Mouse (Mus musculus): ENCODE measurements around the gene Galnt2. TPM values are rescaled to one million over a fixed set of nuclear protein-coding genes. Genes with fewer than 3 reads are reported as not detected.

Galnt2 gene
- polyA plus RNA-seq, 1 experiment from 2014 or later: 93.8 TPM

DNA sequence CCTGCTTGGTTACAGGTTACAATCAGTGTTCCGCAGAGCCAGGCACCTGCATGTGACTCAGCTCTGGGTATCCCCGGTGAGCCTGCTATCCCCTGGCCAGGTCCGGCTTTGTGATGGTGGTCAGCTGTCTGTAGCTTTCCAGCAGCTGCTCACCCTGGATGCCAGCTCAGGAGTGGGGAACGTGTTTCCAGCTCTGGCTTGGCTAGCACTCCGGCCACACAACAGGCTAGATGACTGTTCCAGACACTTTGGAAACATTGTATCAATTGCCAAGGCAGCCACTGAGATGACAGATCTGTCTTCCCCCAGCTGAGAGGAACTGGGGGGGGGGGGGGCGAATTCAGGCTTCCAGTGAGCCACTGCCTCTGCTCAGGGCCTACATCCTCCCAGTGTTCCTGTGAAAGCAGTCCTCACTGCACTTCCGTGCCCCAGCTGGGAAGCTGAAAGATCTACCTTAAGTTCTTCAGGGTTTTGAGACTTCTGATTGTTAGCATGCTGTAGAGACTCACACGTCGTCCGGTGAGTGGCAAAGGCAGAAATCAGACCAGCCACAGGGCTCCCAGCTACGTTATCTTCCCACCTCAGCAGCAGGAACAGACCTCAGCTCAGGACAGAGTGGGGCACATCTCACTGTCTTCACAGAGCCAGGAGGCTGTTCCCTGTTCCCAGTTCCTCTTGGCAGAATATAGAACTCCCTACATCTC is 87.6 kb downstream of the Galnt2 start:
- ATAC-seq (ENCODE audit: low FRiP score, low read depth): no peak
- Histone ChIP-seq H3K36me3 (peaks cover 9% of the 10 kb centered on the region), H3K9ac (no peak overlapping the region), H3K27ac (no peak overlapping the region), H3K4me1 (peaks cover 43% of the 10 kb centered on the region), H3K9me3 (no peaks in the 10 kb centered on the region), H3K27me3 (replicated peaks) (no peaks in the 10 kb centered on the region), H3K4me2 (replicated peaks) (no peak overlapping the region), H3K4me3 (no peak overlapping the region)
- 82% methylated on average over 11 of the region's 11 CpGs for WGBS

DNA sequence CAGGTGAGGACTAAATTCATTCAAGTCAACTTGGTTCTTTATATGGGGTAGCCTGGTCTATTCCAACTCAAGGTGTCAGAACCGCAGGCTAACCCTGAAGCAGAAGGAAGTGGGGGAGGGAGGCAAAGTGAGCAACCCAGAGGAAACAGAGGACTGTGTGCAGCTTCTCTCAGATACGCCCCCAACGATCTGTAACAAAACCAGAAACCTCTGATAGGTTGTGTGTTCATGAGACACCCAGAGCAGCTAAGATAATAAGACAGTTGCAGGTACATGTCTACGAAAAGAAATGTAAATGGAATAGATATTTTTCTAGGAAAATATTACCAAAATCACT is 88.1 kb downstream of the Galnt2 start:
- no peak overlapping the region for H3K4me2 ChIP-seq (replicated peaks)
- H3K9ac ChIP-seq: no peak overlapping the region
- no peaks in the 10 kb centered on the region for H3K27me3 ChIP-seq (replicated peaks)
- H3K4me3 ChIP-seq: no peak overlapping the region
- no peak for ATAC-seq (ENCODE audit: low FRiP score, low read depth)
- no peak overlapping the region for H3K27ac ChIP-seq
- H3K9me3 ChIP-seq: no peaks in the 10 kb centered on the region
- WGBS: 96% methylated on average over 4 of the region's 4 CpGs
- peaks cover 14% of the 10 kb centered on the region for H3K36me3 ChIP-seq
- H3K4me1 ChIP-seq: peaks cover 40% of the 10 kb centered on the region

- no peaks in the 10 kb centered on the region for H3K9me3 ChIP-seq
- no peak overlapping the region for H3K4me3 ChIP-seq
- no peak overlapping the region; the same call in 1 of the 2 replicates for H3K27ac ChIP-seq
- no peaks in the 10 kb centered on the region for H3K27me3 ChIP-seq (replicated peaks)
- no peak overlapping the region for H3K9ac ChIP-seq
- H3K4me1 ChIP-seq: peaks cover 29% of the 10 kb centered on the region
- H3K4me2 ChIP-seq (replicated peaks): 0 out of 2 replicates have a peak overlapping the region, but pooled peaks have one; percentile 7
- no peak for ATAC-seq (ENCODE audit: low FRiP score, low read depth)
- peaks cover 32% of the 10 kb centered on the region for H3K36me3 ChIP-seq
- WGBS: 57% methylated on average over 12 of the region's 12 CpGs
These were observed 90.1 kb downstream of the Galnt2 start for GRCm38 (mm10) chr8:124321227-124321840.

- Histone ChIP-seq H3K4me3 (no peak overlapping the region), H3K4me2 (replicated peaks) (no peak overlapping the region), H3K9ac (no peak overlapping the region), H3K27ac (no peak overlapping the region), H3K9me3 (no peaks in the 10 kb centered on the region), H3K36me3 (peaks cover 47% of the 10 kb centered on the region), H3K4me1 (peaks cover 19% of the 10 kb centered on the region), H3K27me3 (replicated peaks) (no peaks in the 10 kb centered on the region)
- 91% methylated on average over 14 of the region's 14 CpGs for WGBS
- no peak for ATAC-seq (ENCODE audit: low FRiP score, low read depth)
These were observed 92.2 kb downstream of the Galnt2 start for GRCm38 (mm10) chr8:124323356-124323755.

- 94% methylated on average over 7 of the region's 7 CpGs for WGBS
- Histone ChIP-seq H3K4me1 (peaks cover 16% of the 10 kb centered on the region; the same call in 1 of the 2 replicates), H3K4me3 (no peak overlapping the region), H3K9me3 (no peaks in the 10 kb centered on the region), H3K27ac (no peak overlapping the region), H3K27me3 (replicated peaks) (no peaks in the 10 kb centered on the region), H3K36me3 (peaks cover 70% of the 10 kb centered on the region), H3K4me2 (replicated peaks) (no peak overlapping the region), H3K9ac (no peak overlapping the region)
- no peak for ATAC-seq (ENCODE audit: low FRiP score, low read depth)
These were observed 97.1 kb downstream of the Galnt2 start for GRCm38 (mm10) chr8:124328259-124328658.

DNA sequence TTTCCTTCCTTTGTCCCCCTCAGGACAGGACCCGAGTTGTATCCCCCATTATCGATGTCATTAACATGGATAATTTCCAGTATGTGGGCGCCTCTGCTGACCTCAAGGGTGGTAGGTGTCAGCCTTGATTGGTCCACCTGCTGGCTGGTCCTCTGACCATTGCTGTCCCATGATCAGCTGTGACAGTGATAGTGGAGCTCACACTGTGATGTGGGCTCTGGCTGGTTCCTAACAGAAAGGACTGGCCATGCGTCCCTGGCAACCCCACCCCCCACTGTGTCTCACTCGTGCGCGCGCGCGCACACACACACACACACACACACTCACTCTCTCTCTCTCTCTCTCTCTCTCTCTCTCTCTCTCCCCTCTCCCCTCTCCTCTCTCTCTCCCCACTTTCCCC is 98.5 kb downstream of the Galnt2 start:
- no peak overlapping the region for H3K27ac ChIP-seq
- peaks cover 67% of the 10 kb centered on the region for H3K36me3 ChIP-seq
- H3K4me3 ChIP-seq: no peak overlapping the region
- peaks cover 16% of the 10 kb centered on the region; the same call in 1 of the 2 replicates for H3K4me1 ChIP-seq
- ATAC-seq (ENCODE audit: low FRiP score, low read depth): peak; percentile 53; the same call in 1 of the 2 replicates
- no peaks in the 10 kb centered on the region for H3K9me3 ChIP-seq
- WGBS: 71% methylated on average over 10 of the region's 10 CpGs
- no peak overlapping the region for H3K4me2 ChIP-seq (replicated peaks)
- H3K27me3 ChIP-seq (replicated peaks): no peaks in the 10 kb centered on the region
- H3K9ac ChIP-seq: no peak overlapping the region

- Histone ChIP-seq H3K4me3 (no peak overlapping the region), H3K9ac (0 out of 2 replicates have a peak overlapping the region, but pooled peaks have one; percentile 23)
These were observed 99.2 kb downstream of the Galnt2 start for GRCm38 (mm10) chr8:124330433-124330832.

GRCm38 (mm10) chr8:124331094-124331493 is 99.9 kb downstream of the Galnt2 start:
- Histone ChIP-seq H3K4me1 (peaks cover 16% of the 10 kb centered on the region; the same call in 1 of the 2 replicates), H3K27me3 (replicated peaks) (no peaks in the 10 kb centered on the region), H3K4me3 (no peak overlapping the region), H3K36me3 (peaks cover 68% of the 10 kb centered on the region), H3K9me3 (no peaks in the 10 kb centered on the region), H3K27ac (no peak overlapping the region), H3K4me2 (replicated peaks) (no peak overlapping the region), H3K9ac (no peak overlapping the region)
- WGBS: 94% methylated on average over 3 of the region's 3 CpGs
- ATAC-seq (ENCODE audit: low FRiP score, low read depth): no peak

More at GRCm38 (mm10) chr8:124330433-124330832, 99.2 kb downstream of the Galnt2 start:
- H3K27ac ChIP-seq: no peak overlapping the region
- no peak overlapping the region for H3K4me2 ChIP-seq (replicated peaks)
- peaks cover 67% of the 10 kb centered on the region for H3K36me3 ChIP-seq
- H3K27me3 ChIP-seq (replicated peaks): no peaks in the 10 kb centered on the region
- no peaks in the 10 kb centered on the region for H3K9me3 ChIP-seq
- no peak; the same call in 1 of the 2 replicates for ATAC-seq (ENCODE audit: low FRiP score, low read depth)
- WGBS: 71% methylated on average over 2 of the region's 3 CpGs
- H3K4me1 ChIP-seq: peaks cover 16% of the 10 kb centered on the region; the same call in 1 of the 2 replicates

DNA sequence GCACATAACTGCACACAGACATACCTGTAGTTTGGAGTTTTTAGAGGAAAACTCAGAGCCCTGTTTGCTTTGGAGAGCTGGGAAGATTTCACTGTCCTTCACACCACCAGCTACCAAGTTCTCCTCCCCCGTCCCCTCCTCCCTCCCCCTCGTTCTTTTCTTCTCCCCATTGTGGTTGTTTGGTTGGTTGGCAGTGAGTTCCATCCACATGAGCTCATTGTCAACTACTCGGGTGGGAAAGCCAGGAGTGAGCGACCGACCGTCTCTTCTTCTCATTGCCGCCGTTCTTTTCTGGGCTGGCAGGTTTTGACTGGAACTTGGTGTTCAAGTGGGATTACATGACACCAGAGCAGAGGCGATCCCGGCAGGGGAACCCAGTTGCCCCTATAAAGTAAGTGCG is 100.5 kb downstream of the Galnt2 start:
- H3K4me3 ChIP-seq: no peak overlapping the region
- peaks cover 16% of the 10 kb centered on the region; the same call in 1 of the 2 replicates for H3K4me1 ChIP-seq
- no peaks in the 10 kb centered on the region for H3K27me3 ChIP-seq (replicated peaks)
- no peak overlapping the region for H3K9ac ChIP-seq
- H3K9me3 ChIP-seq: no peaks in the 10 kb centered on the region
- H3K27ac ChIP-seq: no peak overlapping the region
- H3K36me3 ChIP-seq: peaks cover 68% of the 10 kb centered on the region
- 84% methylated on average over 11 of the region's 11 CpGs for WGBS
- ATAC-seq (ENCODE audit: low FRiP score, low read depth): no peak
- no peak overlapping the region for H3K4me2 ChIP-seq (replicated peaks)

GRCm38 (mm10) chr8:124336302-124336701 is 105.1 kb downstream of the Galnt2 start:
- Histone ChIP-seq H3K4me2 (replicated peaks) (no peak overlapping the region), H3K9ac (no peak overlapping the region), H3K4me3 (no peak overlapping the region), H3K27ac (no peak overlapping the region), H3K9me3 (no peaks in the 10 kb centered on the region), H3K27me3 (replicated peaks) (no peaks in the 10 kb centered on the region), H3K36me3 (peaks cover 88% of the 10 kb centered on the region), H3K4me1 (peaks cover 12% of the 10 kb centered on the region)
- WGBS: 92% methylated on average over 13 of the region's 13 CpGs
- ATAC-seq (ENCODE audit: low FRiP score, low read depth): no peak

GRCm38 (mm10) chr8:124339742-124340141 is 108.6 kb downstream of the Galnt2 start:
- H3K9me3 ChIP-seq: no peaks in the 10 kb centered on the region

DNA sequence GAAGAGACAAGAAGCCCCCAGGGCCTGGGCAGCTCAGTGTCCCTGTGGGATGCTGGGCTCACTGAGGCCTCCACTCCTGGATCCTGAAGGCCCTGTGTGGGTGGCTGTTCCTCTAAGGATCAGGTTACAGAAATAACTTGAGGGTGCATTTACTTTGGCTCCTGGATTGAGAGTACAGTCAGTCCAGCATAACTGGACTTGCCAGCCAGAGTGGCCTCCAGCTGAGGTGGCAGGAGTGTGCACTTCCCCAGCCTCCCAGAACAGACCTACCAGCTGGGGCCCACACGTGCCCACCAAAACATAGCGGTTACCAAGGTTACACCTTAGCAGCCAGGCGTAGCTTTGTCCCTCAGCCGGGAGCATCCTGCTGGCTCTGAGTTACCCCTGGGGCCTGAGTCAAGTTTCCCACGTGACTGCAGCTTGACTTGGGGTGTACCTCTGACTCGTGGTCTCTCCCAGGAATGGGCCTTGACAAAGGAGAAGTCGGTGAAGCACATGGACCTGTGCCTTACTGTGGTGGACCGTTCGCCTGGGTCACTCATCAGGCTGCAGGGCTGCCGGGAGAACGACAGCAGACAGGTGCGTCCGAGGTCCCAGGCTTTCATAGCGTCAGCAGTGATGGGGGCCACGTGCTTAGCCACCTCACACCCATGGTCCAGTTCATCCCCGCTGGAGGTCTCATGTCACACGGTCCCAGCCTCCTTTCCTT is 109.3 kb downstream of the Galnt2 start:
- peak; percentile 66 for ATAC-seq (ENCODE audit: low FRiP score, low read depth)
- Histone ChIP-seq H3K27me3 (replicated peaks) (no peaks in the 10 kb centered on the region), H3K36me3 (peaks cover 94% of the 10 kb centered on the region), H3K4me1 (peaks cover 12% of the 10 kb centered on the region), H3K4me2 (replicated peaks) (no peak overlapping the region), H3K9ac (no peak overlapping the region), H3K4me3 (no peak overlapping the region), H3K9me3 (no peaks in the 10 kb centered on the region), H3K27ac (no peak overlapping the region)
- 69% methylated on average over 17 of the region's 17 CpGs for WGBS

More at GRCm38 (mm10) chr8:124339742-124340141, 108.6 kb downstream of the Galnt2 start:
- no peaks in the 10 kb centered on the region for H3K27me3 ChIP-seq (replicated peaks)
- H3K4me2 ChIP-seq (replicated peaks): no peak overlapping the region
- peaks cover 94% of the 10 kb centered on the region for H3K36me3 ChIP-seq
- 93% methylated on average over 3 of the region's 3 CpGs for WGBS
- no peak overlapping the region for H3K27ac ChIP-seq
- no peak for ATAC-seq (ENCODE audit: low FRiP score, low read depth)
- no peak overlapping the region for H3K9ac ChIP-seq
- H3K4me1 ChIP-seq: peaks cover 12% of the 10 kb centered on the region
- no peak overlapping the region for H3K4me3 ChIP-seq
